Mouse (Mus musculus): ENCODE data around the gene Rnf6. TPM values are rescaled to one million over a fixed set of nuclear protein-coding genes. Genes with fewer than 3 reads are reported as not detected.
"Not testable (repeated sequence)": the region's sequence is repeated elsewhere in the genome, so short reads cannot be mapped to it uniquely, and the experiment has no call there.

Rnf6 gene
- polyA plus RNA-seq, 1 experiment from 2014 or later = 26.2 TPM

DNA sequence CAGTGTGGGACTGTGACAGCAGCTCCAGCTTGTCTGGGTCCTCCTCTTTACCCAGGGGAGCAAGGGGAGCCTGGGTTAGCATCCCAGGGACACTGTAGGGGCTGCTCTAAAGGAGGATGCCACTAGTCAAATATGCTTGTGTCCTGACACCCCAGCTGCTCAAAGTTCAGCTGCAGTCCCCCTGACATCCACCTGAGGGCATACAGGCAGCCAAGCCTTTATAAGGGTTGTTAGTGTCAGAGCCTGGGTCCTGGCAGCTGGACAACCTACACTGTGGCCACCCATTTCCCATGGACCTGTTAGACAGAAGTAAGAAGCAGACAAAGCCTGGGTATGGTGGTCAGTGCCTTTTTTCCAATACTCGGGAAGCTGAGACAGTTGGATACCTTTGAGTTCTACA, 33.2 kb downstream of the Rnf6 start:
- H3K27ac ChIP-seq = no peak overlapping the region
- ATAC-seq = no peak
- H3K4me2 ChIP-seq (replicated peaks) = no peak overlapping the region
- H3K9ac ChIP-seq (replicated peaks) = no peak overlapping the region
- 81% methylated on average over 1 of the region's 1 CpGs for WGBS
- no peaks in the 10 kb centered on the region for H3K4me1 ChIP-seq (replicated peaks)
- H3K4me3 ChIP-seq (replicated peaks) = no peak overlapping the region
- no peaks in the 10 kb centered on the region for H3K27me3 ChIP-seq
- H3K36me3 ChIP-seq = no peaks in the 10 kb centered on the region
- 0 out of 2 replicates have a peak, but pooled peaks cover 2% of the 10 kb centered on the region for H3K9me3 ChIP-seq

DNA sequence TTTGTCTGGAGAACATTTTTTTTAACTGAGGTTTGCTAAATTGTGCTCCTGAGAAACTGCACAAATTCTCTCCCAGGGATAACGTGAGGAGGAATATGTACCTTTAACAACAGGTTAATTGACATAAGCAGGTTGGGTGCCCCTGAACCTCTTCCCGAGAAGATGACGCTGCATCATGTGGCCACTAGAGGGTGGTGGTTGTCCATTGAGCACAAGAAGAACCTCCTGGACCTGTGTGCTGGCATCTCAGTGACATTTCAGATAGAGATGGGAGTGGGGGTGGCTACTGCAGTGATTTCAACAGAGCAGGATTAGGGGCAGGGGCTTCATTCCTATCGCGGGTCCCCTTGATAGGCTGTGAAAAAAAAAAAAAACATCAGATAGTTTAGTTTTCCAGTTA, 33.9 kb downstream of the Rnf6 start:
- not testable (repeated sequence) for H3K4me1 ChIP-seq (replicated peaks); H3K4me3 ChIP-seq (replicated peaks); ATAC-seq; H3K36me3 ChIP-seq; H3K4me2 ChIP-seq (replicated peaks); H3K27me3 ChIP-seq; H3K9me3 ChIP-seq; H3K27ac ChIP-seq; H3K9ac ChIP-seq (replicated peaks)
- WGBS = 28% methylated on average over 5 of the region's 5 CpGs

DNA sequence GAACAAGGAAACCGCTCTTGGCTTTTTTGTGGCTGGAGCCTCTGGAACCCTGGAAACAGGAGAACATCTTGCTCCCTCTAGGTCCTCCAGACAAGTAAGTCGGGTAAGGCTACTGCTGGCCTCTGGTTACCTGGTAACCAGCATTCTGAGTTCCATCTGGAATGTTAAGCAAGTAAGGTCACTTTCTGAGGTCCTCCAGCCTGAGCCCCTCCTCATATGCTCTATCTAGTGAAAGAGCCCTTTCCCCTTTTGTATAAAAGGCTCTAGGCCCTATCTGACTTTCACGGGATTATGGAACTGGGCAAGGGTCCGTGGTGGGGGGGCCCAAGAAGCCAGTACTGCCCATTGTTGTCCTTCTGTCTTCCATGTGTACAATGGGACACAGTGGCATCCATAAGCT, 36.2 kb downstream of the Rnf6 start, which contains the start of gene 1700001J03Rik:
TSS of gene 1700001J03Rik (minus strand) at position 101 of the 400 bp plus-strand sequence.
- not testable (repeated sequence) for ATAC-seq; H3K36me3 ChIP-seq; H3K4me1 ChIP-seq (replicated peaks); H3K9me3 ChIP-seq; H3K9ac ChIP-seq (replicated peaks); H3K4me3 ChIP-seq (replicated peaks); H3K27me3 ChIP-seq; H3K27ac ChIP-seq; H3K4me2 ChIP-seq (replicated peaks)
- 76% methylated on average over 4 of the region's 4 CpGs for WGBS

DNA sequence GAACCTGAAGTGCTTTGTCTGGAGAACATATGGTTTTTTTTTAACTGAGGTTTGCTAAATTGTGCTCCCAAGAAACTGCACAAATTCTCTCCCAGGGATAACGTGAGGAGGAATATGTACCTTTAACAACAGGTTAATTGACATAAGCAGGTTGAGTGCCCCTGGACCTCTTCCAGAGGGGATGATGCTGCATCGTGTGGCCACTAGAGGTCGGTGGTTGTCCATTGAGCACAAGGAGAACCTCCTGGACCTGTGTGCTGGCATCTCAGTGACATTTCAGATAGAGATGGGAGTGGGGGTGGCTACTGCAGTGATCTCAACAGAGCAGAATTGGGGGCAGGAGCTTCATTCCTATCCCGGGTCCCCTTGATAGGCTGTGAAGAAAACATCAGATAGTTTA, 48.6 kb downstream of the Rnf6 start:
- not testable (repeated sequence) for H3K27ac ChIP-seq; ATAC-seq; H3K4me3 ChIP-seq (replicated peaks); H3K36me3 ChIP-seq; H3K9me3 ChIP-seq; H3K4me1 ChIP-seq (replicated peaks); H3K9ac ChIP-seq (replicated peaks); H3K27me3 ChIP-seq; H3K4me2 ChIP-seq (replicated peaks)
- 71% methylated on average over 4 of the region's 4 CpGs for whole genome bisulfite sequencing

DNA sequence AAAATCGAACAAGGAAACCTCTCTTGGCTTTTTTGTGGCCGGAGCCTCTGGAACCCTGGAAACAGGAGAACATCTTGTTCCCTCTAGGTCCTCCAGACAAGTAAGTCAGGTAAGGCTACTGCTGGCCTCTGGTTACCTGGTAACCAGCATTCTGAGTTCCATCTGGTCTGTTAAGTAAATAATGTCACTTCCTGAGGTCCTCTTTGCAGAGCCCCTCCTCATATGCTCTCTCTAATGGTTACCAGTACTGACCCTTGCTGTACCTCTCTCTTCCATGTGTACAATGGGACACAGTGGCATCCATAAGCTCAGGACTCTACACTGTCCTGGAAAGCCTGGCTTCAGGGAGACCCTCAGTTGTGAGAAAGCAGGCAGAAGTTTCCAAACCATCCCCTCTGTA, 50.7 kb downstream of the Rnf6 start, which contains the start of gene Gm6309:
TSS of gene Gm6309 (minus strand) at position 101 of the 400 bp plus-strand sequence.
- not testable (repeated sequence) for H3K27ac ChIP-seq; H3K4me2 ChIP-seq (replicated peaks); H3K9me3 ChIP-seq; ATAC-seq; H3K36me3 ChIP-seq; H3K27me3 ChIP-seq; H3K4me3 ChIP-seq (replicated peaks); H3K4me1 ChIP-seq (replicated peaks); H3K9ac ChIP-seq (replicated peaks)
- 82% methylated on average over 2 of the region's 2 CpGs for WGBS

DNA sequence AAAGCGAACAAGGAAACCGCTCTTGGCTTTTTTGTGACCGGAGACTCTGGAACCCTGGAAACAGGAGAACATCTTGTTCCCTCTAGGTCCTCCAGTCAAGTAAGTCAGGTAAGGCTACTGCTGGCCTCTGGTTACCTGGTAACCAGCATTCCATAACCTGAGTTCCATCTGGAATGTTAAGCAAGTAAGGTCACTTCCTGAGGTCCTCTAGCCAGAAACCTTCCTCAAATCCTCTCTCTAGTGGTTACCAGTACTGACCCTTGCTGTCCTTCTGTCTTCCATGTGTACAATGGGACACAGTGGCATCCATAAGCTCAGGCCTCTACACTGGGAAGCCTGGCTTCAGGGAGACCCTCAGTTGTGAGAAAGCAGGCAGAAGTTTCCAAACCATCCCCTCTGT, 60.9 kb downstream of the Rnf6 start, which contains the start of gene Gm5565:
TSS of gene Gm5565 (minus strand) at position 101 of the 400 bp plus-strand sequence.
- ATAC-seq; H3K4me3 ChIP-seq (replicated peaks); H3K9ac ChIP-seq (replicated peaks); H3K36me3 ChIP-seq; H3K27ac ChIP-seq; H3K27me3 ChIP-seq; H3K4me1 ChIP-seq (replicated peaks); H3K4me2 ChIP-seq (replicated peaks): not testable (repeated sequence)
- peaks cover 18% of the 10 kb centered on the region; the same call in 1 of the 2 replicates for H3K9me3 ChIP-seq
- 85% methylated on average over 3 of the region's 3 CpGs for WGBS

Other genes starting within 250 kb of the Rnf6 start
- not detected in 2 replicates for gene Cyp3a25, start 211.9 kb downstream of the Rnf6 start, polyA plus RNA-seq (2015; fragmentation: Nextera tagmentation; extraction: Ambion mirVana)
- not detected in 2 replicates for gene Cyp3a59, start 142.3 kb downstream of the Rnf6 start, polyA plus RNA-seq (2015; fragmentation: Nextera tagmentation; extraction: Ambion mirVana)
- gene Gm5565, start 61.0 kb downstream of the Rnf6 start, polyA plus RNA-seq (2015; fragmentation: Nextera tagmentation; extraction: Ambion mirVana) = not detected in 2 replicates
- not detected in 2 replicates for gene Gm6309, start 50.8 kb downstream of the Rnf6 start, polyA plus RNA-seq (2015; fragmentation: Nextera tagmentation; extraction: Ambion mirVana)
- 0.28 and 0.32 TPM in 2 replicates for gene 1700001J03Rik, start 36.3 kb downstream of the Rnf6 start, polyA plus RNA-seq (2015; fragmentation: Nextera tagmentation; extraction: Ambion mirVana)
- 21.8 and 25.6 TPM in 2 replicates for gene Cdk8, start 9.7 kb upstream of the Rnf6 start, polyA plus RNA-seq (2015; fragmentation: Nextera tagmentation; extraction: Ambion mirVana)
- gene Wasf3, start 163.4 kb upstream of the Rnf6 start, polyA plus RNA-seq (2015; fragmentation: Nextera tagmentation; extraction: Ambion mirVana) = 11.5 and 12.1 TPM in 2 replicates